ENCODE assay signal across 20 mouse cellular contexts in genomic region chr4:103026621-103027020, GRCm38 (mm10). TPM values are rescaled to one million over a fixed set of nuclear protein-coding genes. Genes with fewer than 3 reads are reported as not detected.
"Had no signal": no experiment of that assay in that cellular context is flagged by ENCODE, and none has a peak within 500 bp of the region (broad histone marks: within the 10 kb centered on the region; RNA-seq: fewer than 3 reads in every experiment).

TSS of gene Insl5 (minus strand) at chr4:103026842.

- ATAC-seq: liver, embryonic 12.5 days; midbrain, embryonic 13.5 days; midbrain, embryonic 15.5 days had no signal

- H3K4me3 ChIP-seq: liver, embryonic 12.5 days; megakaryocyte, embryonic 14.5 days; midbrain, embryonic 13.5 days; midbrain, embryonic 15.5 days; neural tube, embryonic 12.5 days; stomach, embryonic 15.5 days had no signal

- H3K36me3 ChIP-seq: liver, embryonic 12.5 days; midbrain, embryonic 13.5 days; midbrain, embryonic 15.5 days; neural tube, embryonic 12.5 days; stomach, embryonic 15.5 days had no signal

- H3K9ac ChIP-seq: liver, embryonic 12.5 days; liver, embryonic 14.5 days; lung, embryonic 14.5 days; midbrain, embryonic 13.5 days; midbrain, embryonic 15.5 days; neural tube, embryonic 12.5 days; stomach, embryonic 15.5 days had no signal

- H3K27ac ChIP-seq: liver, embryonic 12.5 days; liver, embryonic 14.5 days; macrophage; midbrain, embryonic 13.5 days; midbrain, embryonic 15.5 days; neural tube, embryonic 12.5 days; stomach, embryonic 15.5 days; stomach, postnatal 0 days had no signal

- H3K4me2 ChIP-seq: liver, embryonic 12.5 days; lung, embryonic 14.5 days; midbrain, embryonic 11.5 days; midbrain, embryonic 13.5 days; midbrain, embryonic 15.5 days; neural tube, embryonic 12.5 days; stomach, embryonic 15.5 days had no signal

- DNase-seq: lung, adult 18-20 months; lung, embryonic 14.5 days; lung, postnatal 10 days; right cerebral cortex, postnatal 14 days; thymus, postnatal 25 days; thymus, postnatal 4 days had no signal

- H3K9me3 ChIP-seq: liver, embryonic 12.5 days; megakaryocyte, embryonic 14.5 days; midbrain, embryonic 13.5 days; midbrain, embryonic 15.5 days; neural tube, embryonic 12.5 days; stomach, embryonic 15.5 days had no signal

- H3K4me1 ChIP-seq: liver, embryonic 12.5 days; megakaryocyte, embryonic 14.5 days; midbrain, embryonic 13.5 days; midbrain, embryonic 15.5 days; neural tube, embryonic 12.5 days; stomach, embryonic 15.5 days had no signal

- H3K27me3 ChIP-seq: liver, embryonic 12.5 days; megakaryocyte, embryonic 14.5 days; midbrain, embryonic 13.5 days; midbrain, embryonic 15.5 days; neural tube, embryonic 12.5 days; stomach, embryonic 15.5 days had no signal

RNA-seq across cellular contexts. Expression of gene Insl5, which starts in this region (rescaled TPM):
- polyA plus RNA-seq: liver, embryonic 12.5 days; liver, embryonic 14.5 days; liver, embryonic 16.5 days; lung, embryonic 14.5 days; lung, embryonic 16.5 days; macrophage; spleen, adult 2 months; stomach, embryonic 15.5 days; stomach, postnatal 0 days; urinary bladder, adult 2 months had no signal
